Mouse (Mus musculus) cerebellum, postnatal 14 days (tissue): Measurements from ENCODE around the gene Tmx2.
"Not testable (repeated sequence)": the region's sequence is repeated elsewhere in the genome, so short reads cannot be mapped to it uniquely, and the experiment has no call there.

ENCODE experiments used
- DNase-seq, 2 experiments: peaks; one replicate each; pipeline ENCODE4 v3.0.0; 2021; ENCODE audit warnings: mixed read lengths in 2 of 2

The Tmx2 gene

DNA sequence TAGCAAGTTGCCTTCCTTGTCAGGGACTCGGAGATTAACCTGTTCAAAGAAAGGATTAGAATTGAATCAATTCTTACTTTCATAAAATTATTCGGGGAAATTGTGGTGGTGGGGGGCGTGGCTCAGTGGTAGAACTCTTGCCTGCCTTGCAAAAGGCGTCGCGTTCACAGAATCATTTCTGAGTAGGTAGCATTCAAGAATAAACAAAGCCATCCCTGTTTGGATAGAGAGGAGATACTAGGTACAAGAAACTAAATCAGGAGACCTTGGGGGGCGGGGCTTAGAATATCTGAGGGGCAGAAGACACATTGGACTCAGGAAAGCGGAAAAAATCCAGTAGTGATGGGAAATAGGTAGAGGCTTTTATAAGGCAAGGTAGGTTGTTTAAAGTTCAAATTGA is at the start of gene Tmx2:
TSS of gene Tmx2 (minus strand) at position 125 of the 400 bp plus-strand sequence.
- DNase-seq: peak in 1 of 2 experiments; percentile 20

DNA sequence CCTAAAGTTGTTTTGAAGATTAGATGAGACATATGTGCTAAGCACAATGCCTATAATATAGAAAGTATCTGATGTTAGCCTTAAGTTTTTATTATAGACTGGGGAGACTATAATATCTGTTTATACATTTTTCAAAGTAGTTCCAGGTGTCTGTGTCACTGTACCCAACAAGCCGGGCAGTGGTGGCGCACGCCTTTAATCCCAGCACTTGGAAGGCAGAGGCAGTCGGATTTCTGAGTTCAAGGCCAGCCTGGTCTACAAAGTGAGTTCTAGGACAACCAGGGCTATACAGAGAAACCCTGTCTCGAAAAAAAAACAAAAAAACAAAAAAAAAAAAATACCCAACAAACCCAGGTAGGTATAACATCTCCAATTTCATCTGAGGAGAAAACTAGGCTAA is 49.3 kb upstream of the Tmx2 start:
- not testable (repeated sequence) for DNase-seq

DNA sequence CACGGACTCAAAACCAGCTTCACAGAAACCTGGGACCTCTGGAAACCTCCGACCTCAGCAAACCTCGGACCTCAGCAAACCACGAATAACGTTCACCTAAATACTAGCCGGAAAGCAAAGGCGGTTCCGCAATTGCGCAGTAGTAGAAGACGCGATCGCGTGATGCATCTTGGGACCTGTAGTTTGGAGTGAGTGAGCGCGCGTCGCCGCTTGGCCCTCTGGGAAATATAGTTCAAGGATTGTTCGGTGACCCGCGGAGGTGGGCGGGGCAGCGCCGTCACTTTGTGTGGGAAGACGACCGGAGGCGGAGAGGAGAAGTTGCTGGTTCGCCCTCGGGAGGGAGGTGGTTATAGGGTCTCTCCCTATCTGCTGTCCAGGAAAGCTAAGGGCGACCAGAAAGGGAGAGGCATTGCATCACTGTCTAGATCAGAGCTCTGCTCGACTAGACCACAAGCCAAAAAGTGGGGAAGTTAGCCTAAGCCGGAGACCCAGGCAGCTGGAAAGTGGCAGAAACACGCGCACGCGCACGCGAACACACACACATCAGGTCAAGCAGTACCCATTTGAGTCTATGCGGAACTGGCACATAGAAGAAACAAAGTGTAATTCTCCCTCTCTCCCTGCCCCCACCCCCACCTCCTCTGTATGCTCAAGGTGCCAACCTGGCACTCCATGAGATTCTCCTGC is 48.4 kb upstream of the Tmx2 start, which contains the start of gene Clp1:
TSS of gene Clp1 (minus strand) at position 179 of the 687 bp plus-strand sequence.
- peak; percentile 95 to 96 for DNase-seq

DNA sequence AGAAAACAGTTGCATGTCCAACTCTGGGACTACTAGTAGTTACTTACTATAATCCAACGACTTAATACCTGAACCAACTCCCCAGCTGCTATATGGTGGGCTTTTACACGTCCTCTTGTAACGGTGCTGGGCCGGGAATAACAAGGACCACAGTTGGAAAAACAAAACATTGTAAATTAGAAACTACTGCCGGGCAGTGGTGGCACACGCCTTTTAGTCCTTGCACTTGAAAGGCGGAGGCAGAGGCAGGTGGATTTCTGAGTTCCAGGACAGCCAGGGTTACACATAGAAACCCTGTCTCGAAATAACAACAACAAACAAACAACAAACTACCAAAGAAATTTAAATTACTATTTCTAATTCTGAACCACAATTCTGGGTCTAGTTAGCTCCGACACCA is 47.8 kb upstream of the Tmx2 start:
- no peak for DNase-seq

DNA sequence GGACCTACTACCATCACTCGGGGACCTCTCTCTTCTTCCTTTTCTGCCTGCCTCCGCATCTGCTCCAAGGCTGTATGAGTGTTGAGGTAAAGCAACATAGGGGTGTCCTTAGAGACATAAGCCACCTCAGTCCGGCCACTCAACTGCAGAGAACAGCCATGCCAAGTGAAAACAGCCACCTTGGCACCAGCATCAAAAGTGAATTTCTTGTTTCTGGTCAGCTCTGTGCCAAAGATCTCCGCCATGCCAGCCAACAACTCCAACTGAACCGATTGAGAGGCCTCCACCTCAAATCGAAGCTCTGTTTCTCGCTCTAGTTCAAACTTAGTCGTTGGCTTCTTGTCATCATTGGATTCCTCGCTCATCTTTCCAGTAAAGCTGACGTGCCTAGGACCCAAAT is 46.8 kb upstream of the Tmx2 start:
- DNase-seq: no peak

DNA sequence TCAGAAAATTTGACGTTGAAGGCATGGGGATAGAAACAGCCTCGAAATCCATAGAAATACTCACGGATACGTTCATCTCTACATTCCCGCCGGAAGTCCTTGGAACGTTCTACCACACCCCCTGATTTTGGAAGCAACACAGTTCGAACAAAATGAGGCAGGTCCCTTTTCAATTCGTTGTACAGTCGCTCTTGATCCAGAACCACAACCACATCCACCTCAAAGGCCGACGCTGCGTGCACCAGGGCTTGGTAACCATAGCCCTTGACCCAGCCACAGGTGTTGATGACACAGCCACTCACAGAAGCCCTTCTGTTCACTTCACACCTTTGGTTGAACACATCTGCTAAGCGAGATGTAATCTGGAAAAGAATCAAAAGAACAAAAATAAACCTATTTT is 44.9 kb upstream of the Tmx2 start:
- DNase-seq: no peak

DNA sequence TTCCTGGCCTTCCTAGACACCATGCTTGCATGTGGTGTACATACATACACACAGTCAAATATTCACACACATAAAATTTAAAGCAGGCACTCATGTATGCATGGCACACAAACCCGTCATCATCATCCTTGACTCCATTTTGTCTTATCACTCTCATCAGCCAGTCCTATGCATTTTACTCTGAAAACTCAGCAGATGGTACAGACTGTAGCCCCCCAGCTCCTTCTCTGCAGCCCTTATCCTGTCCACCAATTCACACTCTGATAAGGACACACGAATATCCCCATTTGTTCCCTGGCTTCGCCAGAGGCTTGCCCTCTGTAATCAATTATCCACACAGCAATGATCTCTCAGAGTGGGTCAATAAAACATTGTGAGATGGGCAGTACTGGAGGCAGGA is 42.2 kb upstream of the Tmx2 start:
- DNase-seq: no peak

DNA sequence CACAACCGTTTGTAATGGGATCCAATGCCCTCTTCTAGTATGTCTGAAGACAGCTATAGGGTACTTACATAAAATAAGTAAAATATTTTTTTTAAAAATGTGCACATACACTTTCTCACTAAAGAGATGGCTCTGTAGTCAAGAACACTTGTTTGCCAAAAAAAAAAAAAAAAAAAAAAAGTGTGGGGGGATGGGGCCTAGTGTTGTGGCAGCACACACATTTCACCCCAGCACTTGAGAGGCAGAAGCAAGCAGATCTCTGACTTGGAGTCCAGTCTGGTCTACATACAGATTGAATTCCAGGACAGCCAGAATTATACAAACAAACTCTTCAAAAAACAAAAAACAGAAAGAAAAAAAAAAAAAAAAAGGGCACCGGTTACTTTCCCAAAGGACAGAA is 41.8 kb upstream of the Tmx2 start:
- no peak for DNase-seq

DNA sequence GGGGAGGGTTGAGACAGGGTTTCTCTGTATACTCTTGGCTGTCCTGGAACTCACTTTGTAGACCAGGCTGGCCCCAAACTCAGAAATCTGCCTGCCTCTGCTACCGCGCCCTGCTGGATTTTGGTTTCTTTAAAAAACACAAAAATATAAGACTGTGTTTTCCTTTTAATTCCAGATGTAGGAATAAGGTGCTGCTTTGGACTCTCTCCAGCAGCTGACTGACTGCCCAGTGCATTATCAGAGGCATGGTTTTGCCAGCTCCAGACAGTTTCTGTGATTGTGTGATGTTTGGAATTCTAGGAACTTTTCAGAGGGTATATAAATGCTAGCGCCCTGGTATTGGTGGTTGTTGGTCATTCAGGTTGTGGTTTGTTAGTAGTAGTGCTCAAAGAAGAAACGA is 38.4 kb upstream of the Tmx2 start:
- DNase-seq: no peak

DNA sequence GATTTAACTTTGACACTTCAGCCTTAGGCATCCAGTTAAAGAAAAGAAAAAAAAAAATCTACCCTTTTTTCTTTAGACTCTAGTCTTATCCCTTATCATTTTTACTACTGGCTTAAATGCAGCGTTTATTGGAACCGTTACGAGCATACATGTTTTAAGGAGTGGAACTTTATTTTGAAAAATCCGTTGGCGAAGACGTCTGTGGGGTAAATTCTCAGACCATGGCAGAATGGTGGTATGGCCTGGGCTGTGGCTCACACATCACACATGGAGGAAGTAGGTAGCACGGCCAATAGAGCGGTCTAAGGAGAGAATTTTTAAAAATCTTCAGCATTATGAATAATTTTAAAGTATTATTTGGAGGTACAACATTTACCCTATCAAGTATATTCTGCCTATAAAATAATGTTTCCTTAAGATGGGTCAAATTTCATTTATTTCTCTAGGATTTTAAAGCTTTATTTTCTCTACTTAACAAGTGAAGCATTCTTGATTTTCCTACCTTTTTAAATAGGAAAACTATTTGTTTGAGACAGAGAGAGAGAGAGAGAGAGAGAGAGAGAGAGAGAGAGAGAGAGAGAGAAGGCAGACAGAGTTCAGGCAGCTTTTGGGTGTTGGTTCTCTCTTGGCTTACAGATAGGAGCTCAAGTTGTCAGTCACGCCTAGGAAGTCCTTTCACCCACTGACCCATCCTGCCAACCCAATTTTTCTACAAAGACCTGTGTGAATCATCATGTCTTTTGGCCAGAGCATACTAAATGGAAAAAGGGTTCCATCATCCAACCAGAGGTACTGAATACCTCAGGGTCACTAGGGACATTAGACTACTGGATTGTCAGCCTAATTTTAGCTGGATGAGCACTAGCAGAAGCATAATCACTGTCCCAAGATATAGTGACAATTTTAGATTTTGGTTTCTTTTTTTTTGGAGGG is 37.7 kb upstream of the Tmx2 start:
- DNase-seq: peak in 1 of 2 experiments; percentile 38

DNA sequence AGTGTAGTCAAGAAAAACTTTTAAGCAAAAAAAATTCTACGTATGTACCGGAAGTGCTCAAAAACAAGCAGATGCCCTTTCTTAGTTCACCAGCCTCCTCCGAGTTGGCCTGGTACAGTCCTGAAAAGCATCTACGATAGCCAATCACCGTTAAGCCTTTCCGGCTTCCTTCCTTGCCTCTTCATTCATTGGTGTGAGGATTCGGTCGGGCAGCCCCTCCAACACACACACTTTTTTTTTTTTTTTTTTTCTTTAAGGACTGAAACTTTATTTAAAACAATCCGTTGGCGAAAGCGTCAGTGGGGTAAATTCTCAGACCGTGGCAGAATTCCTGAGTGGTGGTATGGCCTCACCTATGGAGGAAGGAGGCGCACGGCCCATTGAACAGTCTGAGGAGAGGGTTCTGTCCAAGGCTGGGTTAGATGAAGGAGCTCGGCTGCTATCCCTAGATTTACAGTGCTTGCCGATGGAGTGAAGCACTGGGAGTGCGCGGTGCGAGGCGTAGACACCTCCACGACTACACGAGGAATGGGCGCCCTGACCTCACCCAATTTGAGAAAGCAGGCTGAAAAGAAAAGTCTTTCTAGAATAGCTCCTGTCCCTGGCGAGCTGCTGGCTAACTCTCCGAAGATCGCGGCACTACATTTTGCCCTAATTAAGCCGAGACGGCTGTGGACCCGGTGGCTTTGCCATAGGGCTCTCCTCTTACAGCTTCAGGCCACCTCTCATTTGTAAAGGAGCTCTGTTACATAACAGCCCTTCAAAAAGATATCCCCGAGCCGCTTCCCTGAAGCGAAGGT is 36.8 kb upstream of the Tmx2 start:
- peak in 1 of 2 experiments; percentile 77 for DNase-seq

DNA sequence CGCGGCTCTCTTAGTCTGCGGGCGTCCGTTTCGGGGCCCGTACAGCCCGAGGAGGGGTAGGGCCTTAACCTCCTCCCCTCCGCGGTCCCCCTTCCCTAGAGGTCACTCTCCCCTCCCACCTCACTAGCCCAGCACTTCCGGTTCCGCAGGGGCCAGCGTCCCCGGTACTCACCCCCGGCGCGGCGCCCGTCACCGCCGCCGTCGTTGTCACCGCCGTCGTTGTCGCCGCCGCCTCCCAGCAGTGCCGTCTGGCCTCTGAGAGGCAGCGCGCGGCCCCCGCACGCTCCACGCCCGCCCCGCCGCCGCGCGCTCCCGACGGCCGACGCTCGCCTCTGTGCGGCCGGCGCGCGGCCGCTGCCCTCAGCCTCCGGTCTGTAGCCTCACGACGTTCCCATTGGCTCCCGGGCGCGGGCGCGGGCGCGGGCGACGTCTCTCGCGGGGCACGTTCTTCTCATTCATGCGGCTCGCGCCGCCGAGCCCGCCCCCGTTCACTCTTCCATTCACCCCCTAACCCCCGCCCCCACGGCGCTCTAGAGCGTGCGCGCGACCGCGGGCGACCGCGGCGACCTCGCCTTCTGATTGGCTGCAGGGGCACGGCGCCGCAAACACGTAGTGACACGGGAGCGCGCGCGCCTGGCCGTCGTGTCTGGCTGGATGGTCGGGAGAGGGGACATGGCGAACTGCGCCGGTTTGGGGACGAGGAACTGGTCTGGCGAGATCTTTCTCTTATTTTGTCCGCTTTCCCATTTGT is 36.0 kb upstream of the Tmx2 start, which contains the start of gene Zdhhc5:
TSS of gene Zdhhc5 (minus strand) at position 370 of the 751 bp plus-strand sequence.
- DNase-seq: peak; percentile 99

DNA sequence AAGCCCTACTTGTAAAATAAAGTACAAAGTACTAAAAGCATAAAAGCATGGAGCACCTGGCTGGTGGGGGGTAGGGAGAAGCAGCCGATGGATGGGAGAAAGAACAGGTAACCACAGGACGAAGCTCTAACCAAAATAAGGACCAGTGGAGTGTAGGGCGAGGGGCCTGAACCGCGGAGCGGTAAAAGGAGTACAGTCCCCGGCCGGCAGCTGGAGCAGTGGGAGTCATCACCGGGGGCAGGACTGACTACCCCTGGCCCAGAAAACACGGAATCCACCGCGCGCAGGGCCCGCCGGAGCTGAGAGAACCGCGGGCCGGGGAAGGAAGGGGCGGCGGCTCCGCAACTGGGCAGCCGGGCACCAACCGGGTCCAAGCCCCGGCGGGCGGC is 35.5 kb upstream of the Tmx2 start:
- DNase-seq: no peak

DNA sequence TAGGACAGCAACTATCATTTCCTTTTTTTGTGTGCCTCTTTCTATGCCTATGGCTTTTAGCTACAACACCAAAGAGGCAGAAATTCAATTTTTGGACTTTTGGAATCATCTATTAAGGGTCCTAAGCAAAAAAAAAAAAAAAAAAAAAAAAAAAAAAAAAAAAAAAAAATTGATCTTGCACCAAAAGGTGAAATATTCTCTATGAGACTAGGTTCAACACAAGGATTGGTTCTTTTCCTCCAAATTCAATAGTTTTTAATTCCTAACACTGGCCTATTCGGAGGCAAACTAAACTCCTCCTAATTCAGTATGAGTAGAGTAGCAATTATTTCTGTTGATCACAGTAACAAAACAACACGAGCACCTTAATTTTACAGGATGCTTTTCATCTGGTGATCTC is 33.0 kb upstream of the Tmx2 start:
- no peak for DNase-seq

DNA sequence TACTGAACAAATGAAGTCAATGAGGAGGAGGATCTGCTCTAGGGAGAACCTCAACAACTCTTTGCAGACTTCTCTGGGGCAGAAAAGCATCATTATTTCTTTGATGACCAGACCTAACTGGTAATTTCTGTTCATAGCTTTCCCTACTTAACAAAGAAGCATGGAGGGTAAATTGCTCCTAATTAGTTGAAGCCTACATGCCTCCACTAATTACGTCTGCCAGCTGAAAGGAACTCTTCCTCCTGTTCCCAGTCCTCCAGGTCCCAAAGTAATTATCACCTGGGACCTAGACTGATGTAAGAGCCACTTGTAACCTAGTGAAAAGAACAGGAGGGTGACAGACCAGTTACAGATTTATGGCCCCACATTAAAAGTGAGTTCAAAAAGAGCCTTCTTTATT is 28.6 kb upstream of the Tmx2 start:
- no peak for DNase-seq

DNA sequence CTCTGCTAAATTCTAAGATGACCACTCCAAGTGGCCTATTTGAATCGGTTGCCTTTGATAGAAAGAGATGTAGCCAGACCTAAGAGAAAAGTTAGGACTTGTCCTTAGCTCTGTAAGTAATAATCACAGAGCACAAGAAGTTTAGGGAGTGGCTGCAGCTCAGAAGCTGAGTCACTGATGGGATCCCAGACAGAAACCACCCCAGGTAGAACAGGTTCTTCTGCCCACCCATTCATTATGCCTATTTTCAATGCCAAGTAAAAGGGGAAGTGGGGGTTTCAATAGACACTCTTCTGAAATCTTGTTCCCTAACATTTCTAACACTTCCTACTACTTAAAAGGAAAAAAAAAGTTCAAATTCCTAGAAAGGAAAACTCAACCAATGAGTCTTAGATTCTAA is 26.4 kb upstream of the Tmx2 start:
- no peak for DNase-seq

DNA sequence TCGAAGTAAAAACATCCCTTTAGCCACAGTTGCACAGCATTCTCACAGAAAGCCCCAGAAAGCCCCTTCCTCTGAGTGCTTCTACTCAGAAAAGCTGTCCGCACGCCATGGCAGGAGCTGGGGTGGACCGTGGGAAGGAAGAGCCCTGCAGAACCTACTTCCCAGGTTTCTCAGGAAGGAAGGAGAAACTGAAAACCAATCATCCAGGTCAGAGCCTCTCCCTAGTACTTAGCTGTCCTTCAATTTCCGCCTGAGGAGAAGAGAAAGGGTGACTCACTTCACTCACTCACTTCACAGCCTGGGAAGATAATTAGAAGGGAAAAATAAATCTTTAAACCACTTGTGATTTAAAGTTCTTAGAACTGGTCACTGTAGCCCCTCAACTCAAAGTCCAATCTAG is 25.4 kb upstream of the Tmx2 start:
- no peak for DNase-seq

DNA sequence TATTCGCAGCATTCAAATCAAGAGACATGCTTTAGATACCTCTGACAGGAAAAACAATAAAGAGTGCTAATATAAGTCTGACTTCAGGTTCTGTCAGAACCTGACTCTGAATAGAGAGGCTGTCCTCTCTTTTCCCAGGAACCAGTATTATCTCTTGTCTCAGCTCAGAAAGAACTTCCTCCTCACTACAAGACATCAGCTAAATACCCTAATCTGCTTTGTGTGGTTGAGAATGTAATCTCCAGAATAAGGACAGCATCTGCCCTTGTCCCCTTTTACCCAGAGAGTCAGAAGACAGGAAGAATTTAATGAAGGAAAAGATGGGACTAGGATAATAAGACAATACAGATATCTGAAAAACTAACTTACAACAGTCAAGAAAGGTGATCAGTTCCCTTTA is 24.6 kb upstream of the Tmx2 start:
- DNase-seq: no peak

DNA sequence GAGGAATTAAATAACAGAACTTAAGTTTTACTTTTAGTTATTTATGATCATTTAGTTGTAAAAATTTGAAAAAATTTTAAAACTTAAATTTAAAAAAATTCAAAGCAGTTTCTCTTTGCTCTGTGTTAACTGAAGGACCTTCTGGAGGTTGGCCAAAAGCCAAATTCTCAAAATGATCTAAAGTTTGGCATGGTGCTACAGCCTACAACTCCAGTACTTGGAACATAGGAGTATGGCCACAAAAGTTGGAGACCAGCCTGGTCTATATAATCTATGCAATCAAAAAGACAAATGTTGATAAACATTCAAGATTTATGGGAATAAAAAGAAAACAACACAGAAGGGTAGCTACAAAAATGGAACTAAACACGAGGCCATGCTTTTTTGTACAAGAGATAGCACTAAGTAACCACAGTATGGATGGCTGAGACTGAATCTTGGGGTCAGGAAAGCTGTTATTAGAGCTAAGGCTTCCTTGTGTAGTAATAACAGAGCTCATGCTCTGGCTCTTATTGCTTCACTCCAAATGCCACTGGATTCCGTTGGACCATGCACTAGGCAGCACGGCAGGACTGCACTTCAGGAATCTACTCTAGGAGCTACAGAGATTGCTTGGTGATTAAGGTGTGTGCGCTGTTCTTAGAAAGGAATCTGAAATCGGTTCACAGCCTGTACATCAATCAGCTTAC is 16.2 kb upstream of the Tmx2 start:
- no peak for DNase-seq

DNA sequence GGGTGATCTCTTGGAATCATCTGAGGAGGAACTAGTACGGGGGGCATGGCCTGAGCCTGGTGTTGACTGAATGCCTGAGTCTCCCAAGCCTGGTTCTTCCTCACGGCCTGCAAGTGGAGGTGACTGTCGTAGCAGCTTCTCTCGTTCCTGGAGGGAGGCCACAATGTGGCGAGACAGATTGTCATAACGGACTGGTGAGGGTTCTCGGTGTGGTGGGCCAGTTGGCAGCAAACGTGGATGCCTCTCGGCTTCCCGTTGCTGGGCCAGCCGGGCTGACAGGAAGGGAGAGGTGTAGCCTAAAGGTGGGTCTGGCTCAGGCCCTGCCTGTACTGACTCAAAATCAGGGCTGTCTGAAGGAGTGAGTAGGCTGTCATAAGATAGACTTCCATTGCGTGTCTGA is 11.1 kb upstream of the Tmx2 start:
- peak; percentile 70 to 75 for DNase-seq

DNA sequence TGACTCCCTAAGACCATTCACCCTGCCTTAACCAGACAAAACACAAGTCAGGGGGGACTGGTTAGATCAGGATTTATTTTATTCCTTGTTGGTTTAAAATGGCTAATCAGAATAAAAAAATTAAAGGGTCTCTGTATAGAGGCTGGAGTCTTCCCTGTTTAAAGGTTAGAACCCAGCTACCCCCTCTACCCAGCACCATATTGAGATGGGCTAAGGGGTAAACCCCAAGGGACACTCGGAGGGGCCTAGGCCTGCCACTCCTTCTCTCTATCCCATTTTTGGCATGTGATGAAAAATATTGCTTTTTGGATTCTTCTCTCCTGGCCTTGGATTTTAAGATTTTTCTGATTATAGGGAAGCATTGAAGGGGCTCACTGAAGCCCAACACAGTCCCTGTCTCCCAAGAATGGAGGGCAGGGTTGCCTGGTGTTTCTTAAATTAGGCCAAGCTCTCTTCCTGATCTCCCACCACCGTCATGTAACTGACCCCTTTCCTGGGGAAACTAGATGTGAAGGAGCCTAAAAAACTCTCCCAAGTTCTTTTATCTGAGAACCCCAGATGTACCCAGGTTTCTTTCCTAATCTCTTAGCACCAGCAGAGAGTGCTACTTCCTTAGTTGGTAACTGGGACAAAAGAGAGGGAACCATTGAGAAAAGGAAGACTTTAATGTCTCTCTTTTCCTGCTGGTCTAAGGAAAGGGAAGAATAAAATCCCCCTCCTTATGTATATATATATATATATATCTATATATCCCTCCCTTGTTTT is 9.3 kb upstream of the Tmx2 start:
- no peak for DNase-seq
